Mouse (Mus musculus): Measurements from ENCODE around the gene Hspb11. TPM values are rescaled to one million over a fixed set of nuclear protein-coding genes. Genes with fewer than 3 reads are reported as not detected.

Hspb11 gene
- polyA plus RNA-seq, 1 experiment: 8.9 TPM

- Histone ChIP-seq H3K36me3 (ENCODE audit: control insufficient read depth, insufficient read depth, low read length) (peaks cover 8% of the 10 kb centered on the region; the same call in 1 of the 2 replicates), H3K27ac (ENCODE audit: control insufficient read depth, insufficient read depth, low read length) (no peak overlapping the region), H3K27me3 (ENCODE audit: control insufficient read depth, insufficient read depth, low read length) (no peaks in the 10 kb centered on the region), H3K4me3 (ENCODE audit: control insufficient read depth, insufficient read depth, low read length) (no peak overlapping the region), H3K4me1 (replicated peaks; ENCODE audit: control insufficient read depth, insufficient read depth, low read length) (no peaks in the 10 kb centered on the region)
- DNase-seq: no peak
- TF ChIP-seq CTCF (IDR thresholded peaks at IDR 0.05; ENCODE audit: borderline replicate concordance, control insufficient read depth, extremely low read depth, insufficient read depth, low read length, poor library complexity): no peak
- no peak for TF ChIP-seq POLR2A (IDR thresholded peaks at IDR 0.05; ENCODE audit: control insufficient read depth, extremely low read depth, insufficient read depth, low read length, poor library complexity)
- 89% methylated on average over 5 of the region's 5 CpGs for WGBS
These were observed 21.1 kb downstream of the Hspb11 start for GRCm38 (mm10) chr4:107274511-107274910.

DNA sequence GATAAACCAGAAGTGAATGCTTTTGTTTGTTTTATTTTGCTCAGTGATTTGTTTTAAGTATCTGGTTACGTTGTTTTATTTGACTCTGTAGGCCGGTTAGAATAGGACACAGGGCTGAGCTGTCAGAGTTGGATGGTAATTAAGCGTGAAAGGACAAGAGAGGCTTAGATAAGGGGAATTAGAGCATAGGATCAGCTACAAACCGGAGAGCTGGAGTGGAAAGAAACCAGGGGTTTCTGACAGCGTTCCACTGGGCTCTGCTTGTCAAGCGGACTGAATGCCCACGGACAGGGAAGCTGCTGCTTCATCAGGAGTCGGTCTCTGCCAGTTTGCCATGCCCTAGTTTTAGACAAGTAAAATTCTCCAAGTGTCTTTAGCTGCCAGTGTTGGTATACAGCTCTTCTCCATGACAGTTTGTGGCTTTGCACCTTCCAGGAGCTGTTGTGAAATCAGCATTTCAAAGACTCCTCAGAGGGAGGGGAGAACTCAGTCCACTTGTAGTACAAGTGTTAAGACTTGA lies 24.9 kb downstream of the Hspb11 start:
- DNase-seq: no peak
- no peaks in the 10 kb centered on the region for H3K27me3 ChIP-seq (ENCODE audit: control insufficient read depth, insufficient read depth, low read length)
- H3K4me3 ChIP-seq (ENCODE audit: control insufficient read depth, insufficient read depth, low read length): no peak overlapping the region
- TF ChIP-seq POLR2A (IDR thresholded peaks at IDR 0.05; ENCODE audit: control insufficient read depth, extremely low read depth, insufficient read depth, low read length, poor library complexity): no peak
- no peak for TF ChIP-seq CTCF (IDR thresholded peaks at IDR 0.05; ENCODE audit: borderline replicate concordance, control insufficient read depth, extremely low read depth, insufficient read depth, low read length, poor library complexity)
- no peak overlapping the region for H3K27ac ChIP-seq (ENCODE audit: control insufficient read depth, insufficient read depth, low read length)
- no peaks in the 10 kb centered on the region for H3K4me1 ChIP-seq (replicated peaks; ENCODE audit: control insufficient read depth, insufficient read depth, low read length)
- 87% methylated on average over 8 of the region's 8 CpGs for WGBS
- H3K36me3 ChIP-seq (ENCODE audit: control insufficient read depth, insufficient read depth, low read length): peaks cover 20% of the 10 kb centered on the region

GRCm38 (mm10) chr4:107280843-107281475 lies 27.6 kb downstream of the Hspb11 start:
- no peak overlapping the region for H3K4me3 ChIP-seq (ENCODE audit: control insufficient read depth, insufficient read depth, low read length)
- no peak for DNase-seq
- H3K27ac ChIP-seq (ENCODE audit: control insufficient read depth, insufficient read depth, low read length): no peak overlapping the region
- 95% methylated on average over 7 of the region's 7 CpGs for WGBS
- TF ChIP-seq CTCF (IDR thresholded peaks at IDR 0.05; ENCODE audit: borderline replicate concordance, control insufficient read depth, extremely low read depth, insufficient read depth, low read length, poor library complexity): no peak
- no peak for TF ChIP-seq POLR2A (IDR thresholded peaks at IDR 0.05; ENCODE audit: control insufficient read depth, extremely low read depth, insufficient read depth, low read length, poor library complexity)
- peaks cover 13% of the 10 kb centered on the region for H3K36me3 ChIP-seq (ENCODE audit: control insufficient read depth, insufficient read depth, low read length)
- no peaks in the 10 kb centered on the region for H3K27me3 ChIP-seq (ENCODE audit: control insufficient read depth, insufficient read depth, low read length)
- no peaks in the 10 kb centered on the region for H3K4me1 ChIP-seq (replicated peaks; ENCODE audit: control insufficient read depth, insufficient read depth, low read length)

- no peak overlapping the region for H3K27ac ChIP-seq (ENCODE audit: control insufficient read depth, insufficient read depth, low read length)
- H3K4me1 ChIP-seq (replicated peaks; ENCODE audit: control insufficient read depth, insufficient read depth, low read length): no peaks in the 10 kb centered on the region
- H3K4me3 ChIP-seq (ENCODE audit: control insufficient read depth, insufficient read depth, low read length): no peak overlapping the region
- H3K27me3 ChIP-seq (ENCODE audit: control insufficient read depth, insufficient read depth, low read length): no peaks in the 10 kb centered on the region
- peaks cover 5% of the 10 kb centered on the region; the same call in 1 of the 2 replicates for H3K36me3 ChIP-seq (ENCODE audit: control insufficient read depth, insufficient read depth, low read length)
- no peak for DNase-seq
- TF ChIP-seq POLR2A (IDR thresholded peaks at IDR 0.05; ENCODE audit: control insufficient read depth, extremely low read depth, insufficient read depth, low read length, poor library complexity) (no peak), CTCF (IDR thresholded peaks at IDR 0.05; ENCODE audit: borderline replicate concordance, control insufficient read depth, extremely low read depth, insufficient read depth, low read length, poor library complexity) (no peak)
- whole genome bisulfite sequencing: 82% methylated on average over 3 of the region's 3 CpGs
These were observed 32.2 kb downstream of the Hspb11 start for GRCm38 (mm10) chr4:107285446-107286200.

DNA sequence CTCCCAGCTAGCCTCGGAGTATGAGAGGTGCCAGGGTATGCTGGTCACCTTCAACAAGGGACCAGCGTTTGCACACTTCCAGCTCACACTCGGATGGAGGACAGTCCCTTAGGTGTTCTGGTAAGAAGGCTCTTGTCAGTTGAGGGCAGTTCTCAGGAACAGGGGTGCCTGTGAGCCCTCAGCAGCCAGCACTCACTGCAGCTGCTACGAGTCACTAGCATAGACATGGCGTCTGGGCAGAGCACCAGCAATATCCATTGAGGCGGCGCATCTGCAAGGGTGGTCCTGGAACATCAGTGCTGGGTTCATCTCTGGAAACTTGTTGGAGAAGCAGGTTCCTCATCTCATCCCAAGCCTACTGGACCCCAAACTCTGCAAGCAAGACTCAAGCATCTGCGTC lies 33.0 kb downstream of the Hspb11 start:
- no peak overlapping the region for H3K27ac ChIP-seq (ENCODE audit: control insufficient read depth, insufficient read depth, low read length)
- WGBS: 96% methylated on average over 8 of the region's 8 CpGs
- TF ChIP-seq CTCF (IDR thresholded peaks at IDR 0.05; ENCODE audit: borderline replicate concordance, control insufficient read depth, extremely low read depth, insufficient read depth, low read length, poor library complexity) (no peak), POLR2A (IDR thresholded peaks at IDR 0.05; ENCODE audit: control insufficient read depth, extremely low read depth, insufficient read depth, low read length, poor library complexity) (no peak)
- H3K36me3 ChIP-seq (ENCODE audit: control insufficient read depth, insufficient read depth, low read length): peaks cover 5% of the 10 kb centered on the region; the same call in 1 of the 2 replicates
- no peaks in the 10 kb centered on the region for H3K4me1 ChIP-seq (replicated peaks; ENCODE audit: control insufficient read depth, insufficient read depth, low read length)
- H3K4me3 ChIP-seq (ENCODE audit: control insufficient read depth, insufficient read depth, low read length): no peak overlapping the region
- no peak for DNase-seq
- H3K27me3 ChIP-seq (ENCODE audit: control insufficient read depth, insufficient read depth, low read length): no peaks in the 10 kb centered on the region

GRCm38 (mm10) chr4:107287517-107287916 lies 34.1 kb downstream of the Hspb11 start:
- H3K27ac ChIP-seq (ENCODE audit: control insufficient read depth, insufficient read depth, low read length): no peak overlapping the region
- H3K4me3 ChIP-seq (ENCODE audit: control insufficient read depth, insufficient read depth, low read length): no peak overlapping the region
- TF ChIP-seq POLR2A (IDR thresholded peaks at IDR 0.05; ENCODE audit: control insufficient read depth, extremely low read depth, insufficient read depth, low read length, poor library complexity): no peak
- TF ChIP-seq CTCF (IDR thresholded peaks at IDR 0.05; ENCODE audit: borderline replicate concordance, control insufficient read depth, extremely low read depth, insufficient read depth, low read length, poor library complexity): no peak
- H3K27me3 ChIP-seq (ENCODE audit: control insufficient read depth, insufficient read depth, low read length): no peaks in the 10 kb centered on the region
- H3K36me3 ChIP-seq (ENCODE audit: control insufficient read depth, insufficient read depth, low read length): peaks cover 2% of the 10 kb centered on the region; the same call in 1 of the 2 replicates
- DNase-seq: no peak
- WGBS: 97% methylated on average over 2 of the region's 2 CpGs
- no peaks in the 10 kb centered on the region for H3K4me1 ChIP-seq (replicated peaks; ENCODE audit: control insufficient read depth, insufficient read depth, low read length)
